Mouse (Mus musculus) embryo, embryonic 11.5 days (tissue): Measurements from ENCODE around the gene Zc3h18.

Experiments
- DNase-seq: peaks from one replicate; pipeline ENCODE4 v3.0.0-alpha.2; 2012; ENCODE audit warnings: low read depth, low spot score

Gene Zc3h18

DNA sequence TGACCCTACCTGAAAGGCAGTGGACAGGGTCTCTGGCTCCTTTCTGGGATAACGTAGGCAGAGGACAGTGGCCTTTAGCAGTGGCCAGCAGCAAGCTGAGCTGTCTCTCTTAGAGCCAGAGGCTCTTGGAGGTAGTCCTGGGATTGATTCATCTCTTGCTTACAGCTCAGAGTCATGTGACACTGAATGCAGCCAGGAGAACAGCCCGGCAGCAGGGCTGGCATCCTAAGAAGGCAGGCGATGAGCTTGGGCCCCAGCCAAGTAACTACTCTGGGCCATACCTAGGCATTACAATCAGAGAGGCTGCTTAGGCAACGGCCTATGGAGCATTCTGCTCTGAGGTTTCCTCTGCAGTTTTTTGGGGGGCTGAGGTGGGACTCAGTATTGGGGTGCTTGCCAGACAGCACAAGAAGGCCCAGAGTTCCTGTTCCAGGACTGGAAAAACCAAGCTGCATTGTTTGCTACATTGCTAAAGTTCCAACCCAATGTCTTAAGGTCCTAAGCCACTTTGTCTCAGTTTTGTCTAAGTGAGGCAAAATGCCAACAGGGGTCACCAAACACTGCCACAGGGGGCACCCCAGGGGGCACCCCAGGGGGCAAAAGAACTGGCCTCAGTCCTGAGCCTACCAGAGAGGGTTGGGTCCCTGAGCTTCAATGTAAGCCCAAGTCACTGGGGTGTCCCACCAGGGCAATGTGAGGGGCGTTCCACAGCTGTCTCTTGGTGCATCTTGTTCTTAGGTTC lies 28.4 kb upstream of the Zc3h18 start:
- no peak for DNase-seq

GRCm38 (mm10) chr8:122349357-122350297 lies 26.8 kb upstream of the Zc3h18 start:
- no peak for DNase-seq

DNA sequence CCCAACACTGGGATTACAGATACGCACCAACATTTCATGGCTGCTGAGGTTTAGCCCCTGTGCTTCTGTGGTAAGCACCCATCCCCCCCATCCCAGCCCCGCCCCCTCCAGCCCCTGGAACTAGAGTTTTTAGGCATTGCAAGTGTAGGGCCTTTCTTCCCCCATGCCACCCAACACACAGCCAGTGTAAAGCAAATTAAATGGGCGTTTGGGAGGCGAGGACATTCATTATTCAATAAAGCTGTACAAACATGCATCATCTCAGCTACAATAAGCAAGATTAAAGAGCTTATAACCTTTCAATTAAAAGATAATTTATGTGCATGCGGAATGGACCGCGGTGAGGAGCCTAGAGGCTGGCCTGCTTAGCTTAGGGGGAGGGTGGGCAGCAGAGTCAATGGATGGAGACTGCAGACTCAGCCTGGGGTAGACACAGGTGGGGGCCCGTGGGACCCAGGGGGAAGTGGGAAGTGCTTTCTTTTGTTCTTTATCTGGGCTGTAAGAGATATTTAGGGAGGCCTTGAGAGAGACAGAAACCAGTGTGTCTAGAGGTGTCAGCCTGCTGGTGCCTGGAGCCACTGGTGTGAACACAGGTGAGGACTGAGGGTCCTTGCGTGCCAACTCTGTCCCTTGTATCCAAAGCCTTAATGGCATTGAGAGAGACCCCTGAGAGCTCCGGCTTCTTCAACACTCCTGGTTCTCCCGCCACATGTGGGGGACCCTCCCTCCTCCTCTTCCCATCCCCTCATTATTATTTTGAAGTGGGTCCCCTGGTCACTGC lies 25.9 kb upstream of the Zc3h18 start:
- DNase-seq, result no peak

- no peak for DNase-seq
Measured at GRCm38 (mm10) chr8:122354157-122354556, 22.3 kb upstream of the Zc3h18 start.

GRCm38 (mm10) chr8:122355642-122356606 lies 20.5 kb upstream of the Zc3h18 start:
- no peak for DNase-seq

- no peak for DNase-seq
Measured at GRCm38 (mm10) chr8:122357202-122357601, 19.2 kb upstream of the Zc3h18 start.

GRCm38 (mm10) chr8:122357641-122358040 lies 18.8 kb upstream of the Zc3h18 start:
- no peak for DNase-seq

- no peak for DNase-seq
Measured at GRCm38 (mm10) chr8:122359111-122359775, 17.2 kb upstream of the Zc3h18 start.

GRCm38 (mm10) chr8:122360696-122361416 lies 15.6 kb upstream of the Zc3h18 start, which contains the start of gene Trhr2:
Trhr2 (minus strand) TSS chr8:122360746.
- DNase-seq, result no peak

DNA sequence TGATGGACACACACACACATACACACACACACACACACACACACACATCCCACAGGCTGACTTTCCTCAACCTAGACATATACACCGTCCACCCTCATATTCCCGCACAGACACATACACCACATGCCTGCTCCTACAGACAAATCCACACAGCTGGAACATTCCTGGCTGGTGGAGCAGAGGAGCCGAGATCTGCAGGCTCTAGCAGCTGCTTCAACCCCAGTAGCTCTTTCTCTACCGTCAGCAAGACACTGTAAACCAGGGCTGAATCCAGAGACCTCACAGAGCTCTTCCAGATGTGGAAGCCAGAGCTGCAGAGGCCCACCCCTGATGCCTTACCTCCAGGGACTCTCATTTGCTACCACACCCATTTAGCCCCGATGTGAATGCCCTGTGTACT lies 14.1 kb upstream of the Zc3h18 start:
- DNase-seq, result no peak

GRCm38 (mm10) chr8:122362967-122363366 lies 13.4 kb upstream of the Zc3h18 start:
- no peak for DNase-seq

DNA sequence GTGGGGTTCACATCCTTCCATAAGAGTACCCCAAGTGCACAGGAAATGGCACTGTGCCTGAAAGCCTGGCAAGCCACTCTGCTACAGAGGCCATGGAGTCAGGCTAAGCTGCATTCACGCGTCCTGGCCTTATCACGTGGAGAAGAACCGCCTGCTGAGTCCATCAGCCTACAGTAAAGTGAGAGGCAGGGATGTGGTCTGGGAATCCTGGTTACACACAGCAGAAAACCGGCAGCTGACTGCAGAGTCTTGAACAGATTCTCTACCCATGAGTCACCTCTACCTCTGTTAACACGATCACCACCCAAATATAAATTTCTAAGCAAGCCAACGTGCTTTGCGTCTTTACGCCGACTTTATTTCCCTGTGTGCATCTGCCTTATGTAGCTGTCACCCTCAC lies 7.9 kb upstream of the Zc3h18 start:
- no peak for DNase-seq

GRCm38 (mm10) chr8:122369665-122370064 lies 6.7 kb upstream of the Zc3h18 start:
- peak; percentile 59 for DNase-seq

DNA sequence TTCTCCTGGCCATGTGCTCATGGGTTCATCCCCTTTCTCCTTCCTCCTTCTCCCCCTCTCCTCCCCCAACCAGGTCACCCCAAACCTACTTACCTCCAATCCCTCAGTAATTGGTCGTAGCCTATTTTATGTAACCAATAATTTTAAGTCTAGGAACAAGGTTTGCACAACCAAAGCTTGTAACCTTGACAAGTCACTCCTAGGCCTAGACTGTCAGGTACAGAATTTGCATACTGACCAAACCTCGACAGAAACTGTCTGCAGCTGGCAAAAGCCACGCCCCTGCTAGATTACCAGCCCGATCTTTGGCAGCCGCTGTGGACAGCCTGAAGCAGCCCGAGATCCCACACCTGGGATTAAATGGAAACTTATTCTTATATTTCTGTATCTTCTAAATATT lies 4.7 kb upstream of the Zc3h18 start:
- DNase-seq, result no peak

- DNase-seq, result no peak
Measured at GRCm38 (mm10) chr8:122375320-122375719, 1.1 kb upstream of the Zc3h18 start.

DNA sequence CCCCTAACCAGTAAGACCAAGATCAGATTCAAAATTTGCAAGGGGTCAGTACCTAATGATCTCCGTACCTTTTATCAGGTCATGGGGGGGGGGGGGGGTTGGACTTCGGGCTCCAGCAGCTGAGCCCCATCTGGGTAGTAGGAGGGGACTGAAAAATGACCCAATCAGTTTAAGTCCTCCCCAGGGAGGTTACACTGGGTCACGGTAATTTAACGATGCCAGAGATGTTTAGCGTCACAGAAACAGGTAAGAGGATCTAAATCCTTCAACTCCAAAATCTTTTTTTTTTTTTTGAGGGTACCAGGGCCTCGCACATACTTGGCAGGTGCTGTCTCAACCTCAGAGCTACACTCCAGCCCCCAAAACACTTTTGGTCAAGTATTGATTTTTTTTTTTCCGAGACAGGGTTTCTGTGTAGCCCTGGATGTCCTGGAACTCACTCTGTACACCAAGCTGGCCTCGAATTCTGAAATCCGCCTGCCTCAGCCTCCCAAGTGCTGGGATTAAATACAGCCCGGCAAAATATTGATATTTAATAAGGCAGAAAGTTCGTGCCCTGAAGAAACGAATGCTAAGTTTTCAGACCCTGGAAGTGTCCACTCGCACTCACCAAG lies 551 bp upstream of the Zc3h18 start:
- no peak for DNase-seq

DNA sequence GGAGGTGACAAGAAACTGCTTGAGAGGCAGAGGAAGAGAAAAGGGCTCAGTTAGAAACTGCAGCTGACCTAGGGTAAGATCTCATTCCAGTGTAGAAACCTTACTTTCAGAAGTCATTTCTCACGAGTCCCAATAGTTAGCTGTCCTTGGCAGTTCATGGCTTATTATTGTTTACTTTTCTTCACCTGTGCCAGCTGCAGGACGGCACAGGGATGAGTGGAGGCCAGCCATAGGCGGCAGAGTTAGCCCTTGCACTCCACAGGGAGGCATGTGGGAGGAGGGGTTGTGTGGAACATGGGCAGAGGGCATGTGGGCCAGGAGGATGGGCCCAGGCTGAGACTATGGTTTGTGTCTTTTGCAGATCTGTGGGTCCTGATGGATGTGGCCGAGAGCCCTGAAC lies 6.6 kb downstream of the Zc3h18 start:
- DNase-seq, result no peak

GRCm38 (mm10) chr8:122389357-122389756 lies 12.9 kb downstream of the Zc3h18 start:
- DNase-seq, result no peak

GRCm38 (mm10) chr8:122390758-122391157 lies 14.3 kb downstream of the Zc3h18 start:
- DNase-seq, result no peak
